Mouse (Mus musculus): ENCODE results near the gene Gpr68. TPM values are rescaled to one million over a fixed set of nuclear protein-coding genes. Genes with fewer than 3 reads are reported as not detected.

Gpr68 gene
- polyA plus RNA-seq, 1 experiment = 6.0 TPM

- Histone ChIP-seq H3K27me3 (ENCODE audit: control insufficient read depth, insufficient read depth, low read length) (no peaks in the 10 kb centered on the region), H3K4me3 (ENCODE audit: low read depth, low read length) (no peak overlapping the region), H3K27ac (ENCODE audit: insufficient read depth, low read depth, low read length) (no peak overlapping the region), H3K36me3 (ENCODE audit: control insufficient read depth, insufficient read depth, low read length) (peaks cover 27% of the 10 kb centered on the region), H3K4me1 (ENCODE audit: control insufficient read depth, insufficient read depth, insufficient read length, low read length) (0 out of 2 replicates have a peak, but pooled peaks cover 3% of the 10 kb centered on the region)
- TF ChIP-seq CTCF (IDR thresholded peaks at IDR 0.05; ENCODE audit: extremely low read depth, insufficient read length, insufficient replicate concordance, low read depth, low read length) (no peak), POLR2A (IDR thresholded peaks at IDR 0.05; ENCODE audit: low read depth, low read length) (no peak)
- 93% methylated on average over 7 of the region's 7 CpGs for WGBS
These were observed 63.5 kb downstream of the Gpr68 start for GRCm38 (mm10) chr12:100844546-100844945.

- 82% methylated on average over 4 of the region's 4 CpGs for WGBS
- H3K27me3 ChIP-seq (ENCODE audit: control insufficient read depth, insufficient read depth, low read length) = no peaks in the 10 kb centered on the region
- H3K4me3 ChIP-seq (ENCODE audit: low read depth, low read length) = no peak overlapping the region
- TF ChIP-seq CTCF (IDR thresholded peaks at IDR 0.05; ENCODE audit: extremely low read depth, insufficient read length, insufficient replicate concordance, low read depth, low read length) = no peak
- TF ChIP-seq POLR2A (IDR thresholded peaks at IDR 0.05; ENCODE audit: low read depth, low read length) = no peak
- peaks cover 10% of the 10 kb centered on the region; the same call in 1 of the 2 replicates for H3K4me1 ChIP-seq (ENCODE audit: control insufficient read depth, insufficient read depth, insufficient read length, low read length)
- no peak overlapping the region for H3K27ac ChIP-seq (ENCODE audit: insufficient read depth, low read depth, low read length)
- peaks cover 27% of the 10 kb centered on the region for H3K36me3 ChIP-seq (ENCODE audit: control insufficient read depth, insufficient read depth, low read length)
These were observed 64.8 kb downstream of the Gpr68 start for GRCm38 (mm10) chr12:100843171-100843570.

GRCm38 (mm10) chr12:100841211-100841792 is 66.7 kb downstream of the Gpr68 start:
- H3K4me3 ChIP-seq (ENCODE audit: low read depth, low read length) = no peak overlapping the region
- TF ChIP-seq POLR2A (IDR thresholded peaks at IDR 0.05; ENCODE audit: low read depth, low read length) = no peak
- peak; percentile 98; the same call in 1 of the 2 replicates for TF ChIP-seq CTCF (IDR thresholded peaks at IDR 0.05; ENCODE audit: extremely low read depth, insufficient read length, insufficient replicate concordance, low read depth, low read length)
- 11% methylated on average over 3 of the region's 3 CpGs for WGBS

GRCm38 (mm10) chr12:100839926-100840325 is 68.1 kb downstream of the Gpr68 start:
- H3K4me3 ChIP-seq (ENCODE audit: low read depth, low read length) = no peak overlapping the region
- no peaks in the 10 kb centered on the region for H3K27me3 ChIP-seq (ENCODE audit: control insufficient read depth, insufficient read depth, low read length)
- no peak for TF ChIP-seq CTCF (IDR thresholded peaks at IDR 0.05; ENCODE audit: extremely low read depth, insufficient read length, insufficient replicate concordance, low read depth, low read length)
- no peak for TF ChIP-seq POLR2A (IDR thresholded peaks at IDR 0.05; ENCODE audit: low read depth, low read length)
- no peak overlapping the region for H3K27ac ChIP-seq (ENCODE audit: insufficient read depth, low read depth, low read length)
- WGBS = 96% methylated on average over 6 of the region's 6 CpGs
- H3K36me3 ChIP-seq (ENCODE audit: control insufficient read depth, insufficient read depth, low read length) = peaks cover 19% of the 10 kb centered on the region
- H3K4me1 ChIP-seq (ENCODE audit: control insufficient read depth, insufficient read depth, insufficient read length, low read length) = peaks cover 10% of the 10 kb centered on the region; the same call in 1 of the 2 replicates

More at GRCm38 (mm10) chr12:100841211-100841792, 66.7 kb downstream of the Gpr68 start:
- peaks cover 24% of the 10 kb centered on the region for H3K36me3 ChIP-seq (ENCODE audit: control insufficient read depth, insufficient read depth, low read length)
- H3K27ac ChIP-seq (ENCODE audit: insufficient read depth, low read depth, low read length) = no peak overlapping the region
- peaks cover 10% of the 10 kb centered on the region; the same call in 1 of the 2 replicates for H3K4me1 ChIP-seq (ENCODE audit: control insufficient read depth, insufficient read depth, insufficient read length, low read length)
- no peaks in the 10 kb centered on the region for H3K27me3 ChIP-seq (ENCODE audit: control insufficient read depth, insufficient read depth, low read length)

GRCm38 (mm10) chr12:100839079-100839600 is 68.9 kb downstream of the Gpr68 start:
- TF ChIP-seq CTCF (IDR thresholded peaks at IDR 0.05; ENCODE audit: extremely low read depth, insufficient read length, insufficient replicate concordance, low read depth, low read length) (no peak), POLR2A (IDR thresholded peaks at IDR 0.05; ENCODE audit: low read depth, low read length) (no peak)
- WGBS = 19% methylated on average over 8 of the region's 8 CpGs
- Histone ChIP-seq H3K4me3 (ENCODE audit: low read depth, low read length) (no peak overlapping the region), H3K4me1 (ENCODE audit: control insufficient read depth, insufficient read depth, insufficient read length, low read length) (peaks cover 10% of the 10 kb centered on the region; the same call in 1 of the 2 replicates), H3K27me3 (ENCODE audit: control insufficient read depth, insufficient read depth, low read length) (no peaks in the 10 kb centered on the region), H3K36me3 (ENCODE audit: control insufficient read depth, insufficient read depth, low read length) (peaks cover 13% of the 10 kb centered on the region; the same call in 1 of the 2 replicates), H3K27ac (ENCODE audit: insufficient read depth, low read depth, low read length) (no peak overlapping the region)

GRCm38 (mm10) chr12:100837208-100837607 is 70.8 kb downstream of the Gpr68 start:
- no peak overlapping the region for H3K27ac ChIP-seq (ENCODE audit: insufficient read depth, low read depth, low read length)
- TF ChIP-seq CTCF (IDR thresholded peaks at IDR 0.05; ENCODE audit: extremely low read depth, insufficient read length, insufficient replicate concordance, low read depth, low read length) (no peak), POLR2A (IDR thresholded peaks at IDR 0.05; ENCODE audit: low read depth, low read length) (no peak)
- 78% methylated on average over 3 of the region's 3 CpGs for whole genome bisulfite sequencing

GRCm38 (mm10) chr12:100831629-100832325 is 76.2 kb downstream of the Gpr68 start:
- Histone ChIP-seq H3K27ac (ENCODE audit: insufficient read depth, low read depth, low read length) (no peak overlapping the region), H3K4me3 (ENCODE audit: low read depth, low read length) (no peak overlapping the region), H3K36me3 (ENCODE audit: control insufficient read depth, insufficient read depth, low read length) (peaks cover 9% of the 10 kb centered on the region), H3K27me3 (ENCODE audit: control insufficient read depth, insufficient read depth, low read length) (no peaks in the 10 kb centered on the region), H3K4me1 (ENCODE audit: control insufficient read depth, insufficient read depth, insufficient read length, low read length) (peaks cover 4% of the 10 kb centered on the region; the same call in 1 of the 2 replicates)
- TF ChIP-seq POLR2A (IDR thresholded peaks at IDR 0.05; ENCODE audit: low read depth, low read length) (no peak), CTCF (IDR thresholded peaks at IDR 0.05; ENCODE audit: extremely low read depth, insufficient read length, insufficient replicate concordance, low read depth, low read length) (no peak)
- 83% methylated on average over 8 of the region's 8 CpGs for WGBS

More at GRCm38 (mm10) chr12:100837208-100837607, 70.8 kb downstream of the Gpr68 start:
- H3K4me1 ChIP-seq (ENCODE audit: control insufficient read depth, insufficient read depth, insufficient read length, low read length) = peaks cover 10% of the 10 kb centered on the region; the same call in 1 of the 2 replicates
- H3K27me3 ChIP-seq (ENCODE audit: control insufficient read depth, insufficient read depth, low read length) = no peaks in the 10 kb centered on the region
- H3K4me3 ChIP-seq (ENCODE audit: low read depth, low read length) = no peak overlapping the region
- H3K36me3 ChIP-seq (ENCODE audit: control insufficient read depth, insufficient read depth, low read length) = peaks cover 6% of the 10 kb centered on the region
